Mouse (Mus musculus) left cerebral cortex, adult 2 months (tissue): ENCODE results near the gene Prex1. TPM values are rescaled to one million over a fixed set of nuclear protein-coding genes. Genes with fewer than 3 reads are reported as not detected.

Experiments
- DNase-seq, 2 experiments: peaks; one replicate each; pipeline ENCODE4 v3.0.0; 2021 to 2022; ENCODE audit warnings: low spot score in 2 of 2, mixed read lengths in 1 of 2; ENCODE audit errors: extremely low spot score in 1 of 2
- H3K27ac ChIP-seq: fragments of 200-600 bp; 2 replicates; pipeline ENCODE4 v1.8.1; 2022
- H3K4me3 ChIP-seq: fragments of 200-600 bp; 2 replicates; pipeline ENCODE4 v1.8.1; 2022
- CTCF ChIP-seq: fragments of 200-600 bp; IDR thresholded peaks from 2 replicates; pipeline ENCODE4 v1.8.1; 2022; ENCODE audit warnings: antibody characterized with exemption, mild to moderate bottlenecking, moderate library complexity
- intact Hi-C: fragments of 180-260 bp; cut with DNase I; formaldehyde crosslinking; loops from one replicate; pipeline ENCODE4 v1.15.1; 2025
- total RNA-seq, 2 experiments: library from RNA; stranded (reverse); gene quantifications; 2 replicates each; pipeline ENCODE4 v1.2.3; 2021

Prex1 gene
- total RNA-seq, 2 experiments from 2014 or later: 110 to 115 TPM

DNA sequence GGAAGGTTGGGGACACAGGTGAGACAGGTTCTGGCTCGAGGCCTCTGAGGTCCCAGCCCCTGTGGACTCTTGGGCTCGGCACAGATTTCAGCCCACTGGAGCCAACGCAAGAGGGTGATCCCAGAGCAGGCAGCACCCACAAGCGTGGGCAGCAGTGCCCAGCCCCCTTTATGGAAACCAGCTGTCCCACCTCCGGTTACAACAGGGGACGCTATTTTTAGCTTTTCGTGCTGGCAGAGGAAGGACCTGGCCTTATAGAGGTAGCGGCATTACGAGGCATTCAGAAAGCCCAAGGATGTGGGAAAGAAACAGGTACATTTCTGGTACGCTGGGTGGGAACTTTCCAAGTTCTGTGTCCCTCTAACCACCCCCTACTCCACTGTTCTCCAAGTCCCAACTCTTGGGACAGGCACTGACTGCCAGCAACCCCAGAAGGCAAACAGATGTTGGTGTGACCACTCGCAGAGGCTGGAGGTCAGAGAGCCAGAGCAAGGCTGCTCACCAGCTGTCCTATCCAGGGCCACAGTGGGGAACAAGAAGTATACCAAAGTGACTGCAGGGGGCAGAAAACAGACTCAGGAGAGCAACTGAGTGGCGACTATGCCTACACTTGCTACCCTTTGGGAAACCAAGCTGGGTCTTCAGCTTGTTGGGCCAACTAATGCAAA lies 108.3 kb downstream of the Prex1 start:
- intact Hi-C loops: no loop called here
- Histone ChIP-seq H3K27ac (no peak overlapping the region), H3K4me3 (no peak overlapping the region)
- TF ChIP-seq CTCF: peak; percentile 10
- no peak for DNase-seq

DNA sequence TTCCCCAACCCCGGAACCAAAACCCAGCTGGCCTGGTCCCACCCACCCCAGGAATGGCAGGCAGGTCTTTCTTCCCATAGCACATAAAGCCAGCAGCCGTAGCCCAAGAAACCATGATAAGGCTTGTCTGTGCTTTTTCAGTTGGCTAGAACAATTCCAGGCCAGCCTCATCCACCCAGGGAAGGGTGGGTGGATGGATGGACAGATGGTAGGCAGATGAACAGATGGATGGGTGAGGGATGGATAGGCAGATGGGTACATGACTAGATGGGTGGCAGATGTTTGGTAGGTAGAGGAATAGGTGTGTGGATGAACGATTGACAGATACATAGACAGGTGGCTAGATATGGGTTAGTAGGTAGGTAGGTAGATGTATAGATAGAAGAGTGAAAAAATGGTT lies 110.7 kb downstream of the Prex1 start:
- DNase-seq: peak in 1 of 2 experiments; percentile 50
- no peak overlapping the region for H3K4me3 ChIP-seq
- intact Hi-C loops: loop anchor here (2.0 kb wide), 2 partner anchors 34 to 108 kb away; no protein-coding TSS in a partner anchor
- H3K27ac ChIP-seq: no peak overlapping the region
- TF ChIP-seq CTCF: no peak

DNA sequence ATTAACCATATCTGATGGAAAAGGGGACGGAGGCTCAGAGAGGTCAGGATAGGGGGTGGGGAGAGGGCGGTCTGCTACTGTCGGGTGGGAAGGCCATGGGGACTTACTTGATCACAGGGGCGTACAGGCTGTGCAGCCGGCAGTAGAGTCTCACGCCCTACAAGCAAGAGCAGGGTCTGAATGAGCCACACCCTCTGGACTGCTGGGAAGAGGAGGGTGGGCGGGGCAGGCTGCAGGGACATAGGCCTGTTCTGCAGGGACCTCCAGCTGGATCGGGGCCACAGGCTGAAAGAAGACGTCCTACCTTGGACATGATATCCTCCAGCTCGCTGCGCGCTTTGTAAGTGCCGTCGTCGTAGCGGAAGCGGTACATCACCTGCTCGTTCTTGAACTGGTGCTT lies 112.2 kb downstream of the Prex1 start:
- H3K27ac ChIP-seq: no peak overlapping the region
- no peak for TF ChIP-seq CTCF
- DNase-seq: no peak
- intact Hi-C loops: no loop called here
- H3K4me3 ChIP-seq: no peak overlapping the region

DNA sequence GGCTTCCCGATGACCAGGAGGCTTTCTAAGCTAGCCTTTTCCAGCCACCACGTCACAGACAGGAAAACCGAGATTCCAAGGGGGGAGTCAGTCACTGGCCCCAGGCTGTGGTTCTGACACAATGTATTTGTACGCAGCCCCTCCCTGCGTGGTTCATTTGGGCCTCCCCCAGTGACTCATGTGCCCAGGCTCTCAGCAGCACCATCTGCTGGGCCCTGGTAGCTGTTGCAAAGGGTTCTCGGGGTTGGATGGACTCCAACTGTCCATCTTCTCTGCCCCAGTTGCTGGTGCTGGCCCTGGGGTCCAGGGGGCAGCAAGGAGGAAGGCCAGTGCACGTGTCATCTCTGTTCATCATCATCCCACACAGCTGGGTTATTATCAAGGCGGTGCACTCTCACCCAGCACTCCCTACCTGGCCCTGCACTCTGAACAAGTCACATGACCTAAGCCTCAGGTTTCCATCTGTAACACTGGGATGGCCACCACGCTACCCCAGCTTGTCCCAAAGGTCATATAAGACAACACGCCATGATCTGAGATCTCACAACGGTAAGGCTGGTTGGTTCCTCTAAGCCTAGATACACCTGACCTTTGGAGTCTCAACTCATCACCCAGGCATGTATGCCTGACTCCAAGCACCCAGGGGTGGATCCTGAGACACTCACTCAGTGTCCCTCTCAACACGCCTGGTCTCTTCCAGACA lies 115.0 kb downstream of the Prex1 start:
- Histone ChIP-seq H3K4me3 (no peak overlapping the region), H3K27ac (no peak overlapping the region)
- intact Hi-C loops: no loop called here
- TF ChIP-seq CTCF: peak; percentile 53
- DNase-seq: no peak

DNA sequence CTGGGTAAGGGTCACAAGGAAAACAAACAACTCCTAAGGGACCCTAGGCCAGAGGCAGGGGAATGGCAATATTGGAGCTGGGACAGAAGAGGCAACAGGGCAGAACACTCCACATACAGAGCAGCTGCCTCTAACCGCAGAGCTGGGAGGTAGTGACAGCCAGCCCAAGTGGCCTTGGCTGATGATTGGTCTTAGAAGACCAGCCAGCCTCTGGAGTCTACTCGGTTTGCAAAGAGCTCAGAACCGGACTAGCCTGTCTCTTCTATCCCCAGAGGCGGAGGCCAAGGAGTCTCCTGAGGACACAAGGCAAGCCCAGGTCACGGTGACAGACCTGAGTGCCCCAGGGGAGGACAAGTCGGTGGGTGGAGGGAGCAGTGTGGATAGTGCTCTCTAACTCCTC lies 115.9 kb downstream of the Prex1 start:
- DNase-seq: no peak
- Histone ChIP-seq H3K4me3 (no peak overlapping the region), H3K27ac (no peak overlapping the region)
- intact Hi-C loops: no loop called here
- no peak for TF ChIP-seq CTCF

DNA sequence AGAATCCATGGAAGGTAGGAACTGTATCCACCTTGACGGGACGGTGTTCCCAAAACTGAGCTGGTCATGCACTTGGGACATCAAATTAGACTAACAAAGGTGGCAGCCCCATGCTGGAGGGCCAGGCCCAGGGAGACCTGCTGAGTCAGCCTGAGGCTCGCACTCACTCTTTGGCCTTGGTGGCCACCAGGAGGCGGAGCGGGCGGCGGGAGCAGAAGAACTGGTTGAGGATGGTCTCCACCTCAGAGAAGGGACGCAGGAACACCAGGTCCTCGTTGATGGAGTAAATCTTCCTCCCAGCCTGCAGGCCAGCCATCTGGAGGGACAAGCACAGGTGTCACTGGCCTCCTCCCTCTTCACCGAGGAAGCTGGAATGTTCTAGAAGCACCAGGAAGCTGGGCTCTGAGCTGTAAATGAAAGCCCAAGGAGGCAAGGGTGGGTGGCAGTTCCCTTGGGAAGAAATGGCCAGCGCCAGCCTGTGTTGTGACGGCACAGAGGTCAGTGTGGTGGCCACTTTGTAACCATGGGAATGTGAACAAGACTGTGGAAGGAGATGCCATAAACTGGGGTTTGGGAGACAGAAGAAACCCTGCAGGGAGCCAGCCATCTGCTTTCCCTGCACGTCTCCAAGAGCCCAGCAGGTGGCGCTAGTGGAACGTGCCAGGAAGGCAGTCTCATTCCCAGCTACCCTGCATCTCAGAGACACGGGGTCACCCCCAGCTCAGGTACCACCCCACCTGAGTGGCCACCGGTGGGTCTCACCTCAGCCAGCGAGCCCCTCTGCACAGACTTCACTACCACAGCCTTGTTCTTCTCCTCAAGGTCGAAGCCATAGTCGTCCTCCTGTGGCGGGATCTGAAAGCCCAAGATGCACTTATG lies 121.4 kb downstream of the Prex1 start:
- peak; percentile 98 for TF ChIP-seq CTCF
- H3K4me3 ChIP-seq: no peak overlapping the region
- intact Hi-C loops: loop anchor here (1.0 kb wide), 1 partner anchor 189 kb away; no protein-coding TSS in a partner anchor
- peak; percentile 82 to 83 for DNase-seq
- no peak overlapping the region for H3K27ac ChIP-seq

DNA sequence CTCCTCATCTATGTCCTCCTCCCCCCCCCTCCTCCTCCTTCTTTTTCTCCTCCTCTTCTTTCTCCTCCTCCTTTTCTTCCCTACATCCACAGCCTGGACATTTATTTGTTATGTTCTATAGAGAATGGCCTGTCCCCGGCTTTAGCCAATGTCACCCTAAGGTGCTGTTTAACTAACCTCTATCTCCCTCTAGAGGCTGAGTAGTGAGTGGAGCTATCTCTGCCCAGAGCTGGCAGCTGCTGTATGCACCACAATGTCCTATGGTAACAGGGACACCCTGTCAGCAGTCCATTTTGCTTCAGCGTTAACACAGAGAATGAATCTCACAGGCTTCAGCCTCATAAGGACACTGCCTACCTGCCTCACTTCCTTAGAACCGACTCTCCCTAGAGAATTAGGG lies 129.1 kb downstream of the Prex1 start:
- Histone ChIP-seq H3K4me3 (no peak overlapping the region), H3K27ac (no peak overlapping the region)
- DNase-seq: no peak
- intact Hi-C loops: no loop called here
- TF ChIP-seq CTCF: peak; percentile 53

DNA sequence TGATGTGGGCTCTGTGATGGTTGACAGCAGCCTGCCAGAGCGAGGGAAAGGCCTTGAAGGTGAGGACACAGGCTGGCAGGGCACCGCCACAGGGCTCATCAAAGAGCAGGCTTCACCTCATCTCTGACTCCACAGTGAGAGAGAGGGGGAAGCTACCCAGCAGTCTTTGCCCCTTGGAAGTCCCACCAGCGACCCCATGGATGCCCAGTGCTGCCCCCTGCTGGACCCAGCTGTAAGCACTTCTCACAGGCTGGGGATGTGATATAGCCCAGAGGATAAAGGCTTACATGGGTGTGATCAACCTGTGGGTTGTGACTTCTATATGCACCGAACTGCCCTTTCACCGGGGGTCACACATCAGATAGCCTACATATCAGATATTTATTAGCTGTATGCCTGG lies 130.3 kb downstream of the Prex1 start:
- Histone ChIP-seq H3K27ac (peak overlapping the region; percentile 37; the same call in 1 of the 2 replicates), H3K4me3 (no peak overlapping the region)
- TF ChIP-seq CTCF: peak; percentile 29
- no peak for DNase-seq
- intact Hi-C loops: no loop called here

DNA sequence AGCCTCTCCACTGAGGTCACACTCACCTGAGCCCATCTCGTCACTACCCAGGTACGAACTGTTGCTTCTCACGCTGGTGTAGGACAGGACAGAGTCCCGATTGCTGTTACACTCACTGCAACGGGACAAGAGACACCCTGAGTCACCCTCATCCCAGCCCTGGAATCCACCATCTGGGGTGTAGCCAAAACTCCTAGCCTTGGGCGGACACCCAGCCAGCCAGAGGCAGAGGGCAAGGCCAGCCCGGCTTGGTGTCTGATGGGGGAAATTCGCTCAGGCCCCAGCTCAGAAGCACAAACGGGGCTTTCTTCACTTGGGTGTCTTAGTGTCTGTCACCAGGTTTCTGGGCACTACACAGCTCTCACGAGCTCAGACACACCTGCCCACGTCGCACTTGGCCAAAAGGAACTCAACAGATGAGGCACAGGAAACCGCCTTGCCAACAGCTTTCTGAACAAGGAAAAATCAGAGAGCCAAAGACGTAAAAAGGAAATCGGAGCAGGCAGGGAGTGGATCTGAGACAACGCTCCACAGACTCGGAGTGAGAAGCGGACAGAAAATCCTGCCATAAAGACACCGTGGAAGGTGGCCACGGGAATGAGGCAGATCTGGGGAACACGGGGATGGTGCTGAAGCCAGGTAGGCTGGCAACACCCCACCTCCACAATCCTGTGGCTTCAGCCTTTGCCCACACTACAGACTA lies 131.6 kb downstream of the Prex1 start:
- DNase-seq: peak in 1 of 2 experiments; percentile 59
- peak overlapping the region; percentile 56 for H3K27ac ChIP-seq
- intact Hi-C loops: no loop called here
- no peak for TF ChIP-seq CTCF
- no peak overlapping the region for H3K4me3 ChIP-seq

DNA sequence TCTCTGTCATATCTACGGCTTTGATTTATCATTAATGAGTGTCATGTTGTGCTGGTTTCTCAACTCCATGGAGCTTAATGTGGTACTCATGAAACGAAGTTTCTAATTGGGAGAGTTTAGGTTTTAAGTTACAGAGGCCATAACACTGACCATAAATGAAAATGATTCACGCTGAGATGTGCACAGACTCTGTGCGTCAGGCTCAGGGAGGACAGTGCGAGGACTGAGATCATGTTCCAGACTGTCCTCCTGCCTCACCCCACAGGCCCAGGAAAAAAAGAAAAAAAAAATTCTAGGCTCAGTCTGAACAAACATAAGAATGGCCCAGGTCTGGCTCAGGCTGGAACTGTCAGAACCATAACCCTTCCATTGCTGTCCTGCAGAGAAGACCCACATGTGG lies 133.8 kb downstream of the Prex1 start:
- intact Hi-C loops: no loop called here
- no peak for TF ChIP-seq CTCF
- Histone ChIP-seq H3K27ac (no peak overlapping the region), H3K4me3 (no peak overlapping the region)
- no peak for DNase-seq

DNA sequence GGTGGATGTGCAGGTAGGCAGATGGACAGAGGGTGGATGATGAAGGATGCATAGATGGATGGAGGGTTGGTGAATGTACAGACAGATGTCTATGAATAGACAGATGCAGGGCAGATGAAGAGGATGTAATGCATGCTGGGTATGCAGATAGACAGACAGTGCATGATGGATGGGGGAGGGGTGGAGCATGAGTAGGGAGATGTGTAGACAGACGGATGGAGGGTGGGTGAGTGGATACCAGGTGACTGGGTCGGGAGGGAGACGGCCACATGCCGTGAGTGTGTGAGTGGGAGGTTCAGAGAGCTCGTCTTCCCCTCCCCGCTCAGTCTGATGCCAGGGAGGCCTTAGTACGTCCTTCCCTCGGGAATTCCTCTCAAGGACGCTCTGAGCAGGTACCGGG lies 134.3 kb downstream of the Prex1 start:
- no peak overlapping the region for H3K4me3 ChIP-seq
- TF ChIP-seq CTCF: no peak
- no peak overlapping the region for H3K27ac ChIP-seq
- intact Hi-C loops: no loop called here
- DNase-seq: no peak
